Mouse (Mus musculus) thymus, adult 2 months (tissue): ENCODE measurements around the gene Eml2.

ENCODE experiments used
- CTCF ChIP-seq: fragments of 200-500 bp; IDR thresholded peaks from 2 replicates; pipeline ENCODE4 v1.5.1; 2012; ENCODE audit warnings: mild to moderate bottlenecking, control low read depth, low read length, moderate library complexity, borderline replicate concordance; ENCODE audit not compliant: control insufficient read depth, poor library complexity, insufficient read depth; ENCODE audit errors: extremely low read depth
- POLR2A ChIP-seq: fragments of 200-500 bp; IDR thresholded peaks from 2 replicates; pipeline ENCODE4 v1.6.1; 2012; ENCODE audit warnings: mild to moderate bottlenecking, low read length, control low read depth, moderate library complexity; ENCODE audit not compliant: control insufficient read depth, poor library complexity, insufficient read depth; ENCODE audit errors: extremely low read depth

- TF ChIP-seq CTCF, result peak; percentile 63; the same call in 1 of the 2 replicates
- no peak for TF ChIP-seq POLR2A
Measured at GRCm38 (mm10) chr7:19197985-19198384, 21.8 kb downstream of the Eml2 start.
